Mouse (Mus musculus): Measurements from ENCODE around the gene Ccdc106. TPM values are rescaled to one million over a fixed set of nuclear protein-coding genes. Genes with fewer than 3 reads are reported as not detected.
"Not testable (repeated sequence)": the region's sequence is repeated elsewhere in the genome, so short reads cannot be mapped to it uniquely, and the experiment has no call there.

Gene Ccdc106
- polyA plus RNA-seq, 1 experiment from 2014 or later, result 1.9 TPM

GRCm38 (mm10) chr7:5016920-5017319 lies 3.4 kb upstream of the Ccdc106 start:
- no peak for ATAC-seq (ENCODE audit: insufficient number of reproducible peaks, insufficient read depth, low FRiP score, low read depth)
- 98% methylated on average over 2 of the region's 2 CpGs for WGBS
- peaks cover 23% of the 10 kb centered on the region for H3K36me3 ChIP-seq (ENCODE audit: control insufficient read depth, insufficient read depth, low read length)
- H3K9ac ChIP-seq (ENCODE audit: low read length), result no peak overlapping the region
- H3K9me3 ChIP-seq (ENCODE audit: control insufficient read depth, low read length), result no peaks in the 10 kb centered on the region
- no peak overlapping the region for H3K4me3 ChIP-seq (ENCODE audit: control insufficient read depth in 1 of 2, insufficient read depth in 1 of 2, low read depth in 1 of 2, low read length in 2 of 2)
- H3K4me2 ChIP-seq (ENCODE audit: low read length), result no peak overlapping the region
- H3K27ac ChIP-seq (replicated peaks in 1 of 2; ENCODE audit: control insufficient read depth in 1 of 2, insufficient read depth in 1 of 2, low read depth in 2 of 2, low read length in 2 of 2), result no peak overlapping the region
- peaks cover 4 to 20% of the 10 kb centered on the region in 2 experiments for H3K4me1 ChIP-seq (ENCODE audit: control insufficient read depth in 2 of 2, insufficient read depth in 2 of 2, low read length in 2 of 2)
- no peaks in the 10 kb centered on the region for H3K27me3 ChIP-seq (ENCODE audit: control insufficient read depth, insufficient read depth, low read length)

GRCm38 (mm10) chr7:5017352-5017751 lies 3.0 kb upstream of the Ccdc106 start:
- no peaks in the 10 kb centered on the region for H3K9me3 ChIP-seq (ENCODE audit: control insufficient read depth, low read length)
- no peak overlapping the region for H3K4me3 ChIP-seq (ENCODE audit: control insufficient read depth in 1 of 2, insufficient read depth in 1 of 2, low read depth in 1 of 2, low read length in 2 of 2)
- H3K4me2 ChIP-seq (ENCODE audit: low read length), result no peak overlapping the region
- no peak for ATAC-seq (ENCODE audit: insufficient number of reproducible peaks, insufficient read depth, low FRiP score, low read depth)
- 88% methylated on average over 13 of the region's 16 CpGs for WGBS
- H3K27me3 ChIP-seq (ENCODE audit: control insufficient read depth, insufficient read depth, low read length), result no peaks in the 10 kb centered on the region
- H3K27ac ChIP-seq (replicated peaks in 1 of 2; ENCODE audit: control insufficient read depth in 1 of 2, insufficient read depth in 1 of 2, low read depth in 2 of 2, low read length in 2 of 2), result no peak overlapping the region
- peaks cover 23% of the 10 kb centered on the region for H3K36me3 ChIP-seq (ENCODE audit: control insufficient read depth, insufficient read depth, low read length)
- H3K4me1 ChIP-seq (ENCODE audit: control insufficient read depth in 2 of 2, insufficient read depth in 2 of 2, low read length in 2 of 2), result peaks cover 4 to 20% of the 10 kb centered on the region in 2 experiments
- no peak overlapping the region for H3K9ac ChIP-seq (ENCODE audit: low read length)

- Histone ChIP-seq H3K27me3 (ENCODE audit: control insufficient read depth, insufficient read depth, low read length) (no peaks in the 10 kb centered on the region), H3K9ac (ENCODE audit: low read length) (no peak overlapping the region), H3K27ac (replicated peaks in 1 of 2; ENCODE audit: control insufficient read depth in 1 of 2, insufficient read depth in 1 of 2, low read depth in 2 of 2, low read length in 2 of 2) (no peak overlapping the region), H3K36me3 (ENCODE audit: control insufficient read depth, insufficient read depth, low read length) (peaks cover 23% of the 10 kb centered on the region), H3K4me1 (ENCODE audit: control insufficient read depth in 2 of 2, insufficient read depth in 2 of 2, low read length in 2 of 2) (peaks cover 4 to 20% of the 10 kb centered on the region in 2 experiments), H3K4me2 (ENCODE audit: low read length) (no peak overlapping the region), H3K4me3 (ENCODE audit: control insufficient read depth in 1 of 2, insufficient read depth in 1 of 2, low read depth in 1 of 2, low read length in 2 of 2) (no peak overlapping the region), H3K9me3 (ENCODE audit: control insufficient read depth, low read length) (no peaks in the 10 kb centered on the region)
- ATAC-seq (ENCODE audit: insufficient number of reproducible peaks, insufficient read depth, low FRiP score, low read depth), result no peak
- 95% methylated on average over 21 of the region's 21 CpGs for WGBS
Measured at GRCm38 (mm10) chr7:5017931-5018330, 2.4 kb upstream of the Ccdc106 start.

DNA sequence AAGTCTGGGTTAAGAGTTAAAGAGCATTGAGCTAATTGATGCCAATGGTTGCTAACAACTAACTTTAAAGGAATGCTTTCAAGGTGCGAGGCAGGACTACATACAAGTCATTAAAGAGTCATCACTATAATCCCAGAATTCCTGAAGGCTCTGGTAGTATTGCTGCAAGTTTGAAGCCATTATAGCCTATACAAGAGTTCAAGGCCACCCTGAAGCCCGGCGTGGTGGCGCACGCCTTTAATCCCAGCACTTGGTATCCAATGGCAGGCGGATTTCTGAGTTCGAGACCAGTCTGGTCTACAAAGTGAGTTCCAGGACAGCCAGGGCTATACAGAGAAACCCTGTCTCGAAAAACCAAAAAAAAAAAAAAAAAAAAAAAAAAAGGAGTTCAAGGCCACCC lies 777 bp upstream of the Ccdc106 start:
- peaks cover 36% of the 10 kb centered on the region for H3K36me3 ChIP-seq (ENCODE audit: control insufficient read depth, insufficient read depth, low read length)
- H3K4me2 ChIP-seq (ENCODE audit: low read length), result peak overlapping the region; percentile 80
- H3K4me3 ChIP-seq (ENCODE audit: control insufficient read depth in 1 of 2, insufficient read depth in 1 of 2, low read depth in 1 of 2, low read length in 2 of 2), result peak overlapping the region; percentile 79 to 86
- H3K9me3 ChIP-seq (ENCODE audit: control insufficient read depth, low read length); H3K27me3 ChIP-seq (ENCODE audit: control insufficient read depth, insufficient read depth, low read length); ATAC-seq (ENCODE audit: insufficient number of reproducible peaks, insufficient read depth, low FRiP score, low read depth): not testable (repeated sequence)
- 32% methylated on average over 8 of the region's 8 CpGs for WGBS
- peak overlapping the region; percentile 97 for H3K9ac ChIP-seq (ENCODE audit: low read length)
- H3K27ac ChIP-seq (replicated peaks in 1 of 2; ENCODE audit: control insufficient read depth in 1 of 2, insufficient read depth in 1 of 2, low read depth in 2 of 2, low read length in 2 of 2), result peak overlapping the region; percentile 97 to 99
- peaks cover 4 to 14% of the 10 kb centered on the region in 2 experiments for H3K4me1 ChIP-seq (ENCODE audit: control insufficient read depth in 2 of 2, insufficient read depth in 2 of 2, low read length in 2 of 2)

GRCm38 (mm10) chr7:5020685-5021084 lies 332 bp downstream of the Ccdc106 start:
- Histone ChIP-seq H3K4me1 (ENCODE audit: control insufficient read depth in 2 of 2, insufficient read depth in 2 of 2, low read length in 2 of 2) (peaks cover 4 to 14% of the 10 kb centered on the region in 2 experiments), H3K27me3 (ENCODE audit: control insufficient read depth, insufficient read depth, low read length) (no peaks in the 10 kb centered on the region), H3K27ac (replicated peaks in 1 of 2; ENCODE audit: control insufficient read depth in 1 of 2, insufficient read depth in 1 of 2, low read depth in 2 of 2, low read length in 2 of 2) (peak overlapping the region; percentile 76 to 97), H3K4me3 (ENCODE audit: control insufficient read depth in 1 of 2, insufficient read depth in 1 of 2, low read depth in 1 of 2, low read length in 2 of 2) (peak overlapping the region; percentile 79 to 86), H3K9ac (ENCODE audit: low read length) (peak overlapping the region; percentile 97), H3K9me3 (ENCODE audit: control insufficient read depth, low read length) (no peaks in the 10 kb centered on the region), H3K36me3 (ENCODE audit: control insufficient read depth, insufficient read depth, low read length) (peaks cover 46% of the 10 kb centered on the region), H3K4me2 (ENCODE audit: low read length) (peak overlapping the region; percentile 80)
- 0% methylated on average over 14 of the region's 15 CpGs for WGBS
- ATAC-seq (ENCODE audit: insufficient number of reproducible peaks, insufficient read depth, low FRiP score, low read depth), result no peak

GRCm38 (mm10) chr7:5021197-5021596 lies 844 bp downstream of the Ccdc106 start:
- peak overlapping the region; percentile 80 for H3K4me2 ChIP-seq (ENCODE audit: low read length)
- H3K9me3 ChIP-seq (ENCODE audit: control insufficient read depth, low read length), result no peaks in the 10 kb centered on the region
- peak overlapping the region; percentile 97 for H3K9ac ChIP-seq (ENCODE audit: low read length)
- H3K4me1 ChIP-seq (ENCODE audit: control insufficient read depth in 2 of 2, insufficient read depth in 2 of 2, low read length in 2 of 2), result peaks cover 4 to 10% of the 10 kb centered on the region in 2 experiments
- H3K27me3 ChIP-seq (ENCODE audit: control insufficient read depth, insufficient read depth, low read length), result no peaks in the 10 kb centered on the region
- H3K27ac ChIP-seq (replicated peaks in 1 of 2; ENCODE audit: control insufficient read depth in 1 of 2, insufficient read depth in 1 of 2, low read depth in 2 of 2, low read length in 2 of 2), result peak overlapping the region; percentile 76 to 97; a peak in 3 of 4 replicates
- peaks cover 51% of the 10 kb centered on the region for H3K36me3 ChIP-seq (ENCODE audit: control insufficient read depth, insufficient read depth, low read length)
- no peak for ATAC-seq (ENCODE audit: insufficient number of reproducible peaks, insufficient read depth, low FRiP score, low read depth)
- 51% methylated on average over 5 of the region's 5 CpGs for WGBS
- H3K4me3 ChIP-seq (ENCODE audit: control insufficient read depth in 1 of 2, insufficient read depth in 1 of 2, low read depth in 1 of 2, low read length in 2 of 2), result peak overlapping the region; percentile 79 to 86

DNA sequence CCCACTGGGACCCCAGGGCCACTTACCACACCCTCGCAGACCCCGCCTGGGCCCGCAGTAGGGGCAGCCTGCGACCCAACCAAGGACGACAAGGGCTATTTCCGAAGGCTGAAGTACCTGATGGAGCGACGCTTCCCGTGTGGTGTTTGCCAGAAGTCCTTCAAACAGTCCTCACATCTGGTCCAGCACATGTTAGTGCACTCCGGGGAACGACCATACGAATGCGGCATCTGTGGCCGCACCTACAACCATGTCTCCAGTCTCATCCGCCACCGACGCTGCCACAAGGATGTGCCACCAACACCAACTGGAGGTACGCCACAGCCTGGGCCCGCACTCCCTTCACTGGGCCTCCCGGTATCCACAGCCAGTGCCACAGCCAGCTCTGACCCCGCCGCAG lies 9.2 kb downstream of the Ccdc106 start:
- no peak for ATAC-seq (ENCODE audit: insufficient number of reproducible peaks, insufficient read depth, low FRiP score, low read depth)
- Histone ChIP-seq H3K36me3 (ENCODE audit: control insufficient read depth, insufficient read depth, low read length) (peaks cover 94% of the 10 kb centered on the region), H3K4me1 (ENCODE audit: control insufficient read depth in 2 of 2, insufficient read depth in 2 of 2, low read length in 2 of 2) (no peaks in the 10 kb centered on the region)

GRCm38 (mm10) chr7:5029946-5030345 lies 9.6 kb downstream of the Ccdc106 start:
- no peak overlapping the region for H3K4me3 ChIP-seq (ENCODE audit: control insufficient read depth in 1 of 2, insufficient read depth in 1 of 2, low read depth in 1 of 2, low read length in 2 of 2)
- no peaks in the 10 kb centered on the region for H3K27me3 ChIP-seq (ENCODE audit: control insufficient read depth, insufficient read depth, low read length)
- no peak overlapping the region for H3K27ac ChIP-seq (replicated peaks in 1 of 2; ENCODE audit: control insufficient read depth in 1 of 2, insufficient read depth in 1 of 2, low read depth in 2 of 2, low read length in 2 of 2)
- H3K4me2 ChIP-seq (ENCODE audit: low read length), result no peak overlapping the region
- H3K9ac ChIP-seq (ENCODE audit: low read length), result no peak overlapping the region
- 90% methylated on average over 21 of the region's 21 CpGs for WGBS
- H3K9me3 ChIP-seq (ENCODE audit: control insufficient read depth, low read length), result peaks cover 35% of the 10 kb centered on the region
- ATAC-seq (ENCODE audit: insufficient number of reproducible peaks, insufficient read depth, low FRiP score, low read depth), result no peak
- H3K36me3 ChIP-seq (ENCODE audit: control insufficient read depth, insufficient read depth, low read length), result peaks cover 94% of the 10 kb centered on the region
- no peaks in the 10 kb centered on the region for H3K4me1 ChIP-seq (ENCODE audit: control insufficient read depth in 2 of 2, insufficient read depth in 2 of 2, low read length in 2 of 2)

More for the DNA sequence above, 9.2 kb downstream of the Ccdc106 start:
- 90% methylated on average over 22 of the region's 22 CpGs for WGBS
- Histone ChIP-seq H3K9ac (ENCODE audit: low read length) (no peak overlapping the region), H3K27me3 (ENCODE audit: control insufficient read depth, insufficient read depth, low read length) (no peaks in the 10 kb centered on the region), H3K9me3 (ENCODE audit: control insufficient read depth, low read length) (peaks cover 35% of the 10 kb centered on the region), H3K4me2 (ENCODE audit: low read length) (no peak overlapping the region), H3K4me3 (ENCODE audit: control insufficient read depth in 1 of 2, insufficient read depth in 1 of 2, low read depth in 1 of 2, low read length in 2 of 2) (no peak overlapping the region), H3K27ac (replicated peaks in 1 of 2; ENCODE audit: control insufficient read depth in 1 of 2, insufficient read depth in 1 of 2, low read depth in 2 of 2, low read length in 2 of 2) (no peak overlapping the region)

All from heart, embryonic 14.5 days (tissue).